Mouse (Mus musculus): ENCODE measurements around the gene Tbc1d22a. TPM values are rescaled to one million over a fixed set of nuclear protein-coding genes. Genes with fewer than 3 reads are reported as not detected.
"Not testable (repeated sequence)": the region's sequence is repeated elsewhere in the genome, so short reads cannot be mapped to it uniquely, and the experiment has no call there.

Gene Tbc1d22a
- polyA plus RNA-seq, 1 experiment from 2014 or later: 11.1 TPM

DNA sequence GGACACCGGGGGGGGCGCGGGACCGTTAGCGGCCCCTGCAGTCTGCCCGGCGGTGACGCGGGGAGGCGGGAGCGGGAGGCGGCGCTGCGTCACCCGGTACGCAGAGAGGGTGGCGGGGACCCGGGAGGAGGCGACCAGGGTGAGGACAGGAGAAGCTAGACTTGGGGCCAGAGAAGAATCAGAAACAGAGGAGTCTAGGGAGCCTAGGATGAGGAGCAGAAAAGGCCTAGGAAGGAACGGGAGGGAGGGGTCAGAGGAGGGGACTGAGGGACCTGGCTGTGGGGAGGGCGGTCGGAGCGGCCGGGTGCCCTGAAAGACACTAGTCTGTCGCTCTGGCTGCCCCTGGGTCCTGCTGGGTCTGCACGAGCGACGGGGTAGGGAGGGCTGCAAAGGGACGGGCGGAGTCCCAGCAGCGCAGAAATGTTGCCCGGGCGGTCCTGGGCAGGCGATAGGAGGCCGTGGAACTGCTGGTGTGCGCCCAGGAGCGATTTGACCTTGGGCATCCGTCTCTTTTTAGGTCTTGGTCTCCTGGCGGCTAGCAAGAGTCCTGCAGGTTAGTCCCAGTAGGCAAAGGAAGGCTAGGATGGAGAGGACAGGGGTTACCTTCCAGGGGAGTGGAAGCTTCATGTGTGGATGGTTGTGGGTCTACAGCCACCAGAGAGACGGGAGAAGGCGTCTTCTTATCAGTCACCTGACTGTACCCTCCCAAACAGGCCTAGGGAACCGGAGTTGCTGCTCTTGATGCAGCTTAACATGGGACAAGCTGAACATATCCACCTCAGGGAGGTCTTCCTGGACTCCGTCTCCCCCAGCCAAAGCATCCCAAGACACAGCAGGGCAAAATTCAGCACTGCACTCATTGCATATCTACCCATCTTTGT is 28.3 kb upstream of the Tbc1d22a start, which contains the start of gene Cerk:
TSS of gene Cerk (minus strand) at position 453 of the 881 bp plus-strand sequence.
- peak within 1 kb of the TSS; percentile 81 for H3K4me3 ChIP-seq (ENCODE audit: low read length)
- peak; percentile 50 for ATAC-seq (ENCODE audit: low FRiP score, low TSS enrichment)
- H3K27me3 ChIP-seq (ENCODE audit: control insufficient read depth, insufficient read depth, low read length): no peaks in the 10 kb centered on the region
- H3K9me3 ChIP-seq (ENCODE audit: control insufficient read depth, low read length): no peaks in the 10 kb centered on the region
- H3K9ac ChIP-seq (ENCODE audit: low read depth, low read length): peak within 1 kb of the TSS; percentile 95
- no peaks in the 10 kb centered on the region for H3K36me3 ChIP-seq (ENCODE audit: control insufficient read depth, insufficient read depth, low read length)
- H3K4me1 ChIP-seq (ENCODE audit: control insufficient read depth, insufficient read depth, low read length): peaks cover 27% of the 10 kb centered on the region
- WGBS: 3% methylated on average over 37 of the region's 43 CpGs
- H3K4me2 ChIP-seq (replicated peaks; ENCODE audit: low read depth, low read length): peak within 1 kb of the TSS; percentile 94
- H3K27ac ChIP-seq (ENCODE audit: low read depth, low read length): peak within 1 kb of the TSS; percentile 63; the same call in 1 of the 2 replicates

DNA sequence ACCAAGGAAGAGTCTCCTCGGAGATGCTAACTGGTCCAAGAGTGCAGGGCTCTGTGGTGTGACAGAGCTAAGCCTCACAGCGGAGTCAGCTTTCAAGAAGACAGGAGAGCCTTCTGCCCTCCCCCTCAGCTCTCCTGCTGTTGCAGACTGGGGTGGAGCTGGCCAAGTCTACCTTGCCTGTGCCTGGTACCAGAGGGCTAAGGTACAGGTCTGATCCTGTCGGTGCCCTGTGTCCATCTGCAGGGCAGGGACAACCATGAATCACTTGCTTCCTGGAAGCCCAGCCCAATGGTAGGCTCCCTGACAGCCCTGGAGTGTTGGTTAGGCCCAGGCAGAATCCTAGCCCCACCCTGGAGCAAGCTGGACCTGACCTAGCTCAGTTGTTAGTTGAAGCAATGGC is 27.6 kb upstream of the Tbc1d22a start:
- H3K27ac ChIP-seq (ENCODE audit: low read depth, low read length): no peak overlapping the region
- H3K4me1 ChIP-seq (ENCODE audit: control insufficient read depth, insufficient read depth, low read length): peaks cover 25% of the 10 kb centered on the region
- H3K4me2 ChIP-seq (replicated peaks; ENCODE audit: low read depth, low read length): no peak overlapping the region
- no peaks in the 10 kb centered on the region for H3K27me3 ChIP-seq (ENCODE audit: control insufficient read depth, insufficient read depth, low read length)
- H3K9ac ChIP-seq (ENCODE audit: low read depth, low read length): no peak overlapping the region
- ATAC-seq (ENCODE audit: low FRiP score, low TSS enrichment): no peak
- H3K36me3 ChIP-seq (ENCODE audit: control insufficient read depth, insufficient read depth, low read length): no peaks in the 10 kb centered on the region
- WGBS: 45% methylated on average over 3 of the region's 3 CpGs
- H3K9me3 ChIP-seq (ENCODE audit: control insufficient read depth, low read length): no peaks in the 10 kb centered on the region
- no peak overlapping the region for H3K4me3 ChIP-seq (ENCODE audit: low read length)

DNA sequence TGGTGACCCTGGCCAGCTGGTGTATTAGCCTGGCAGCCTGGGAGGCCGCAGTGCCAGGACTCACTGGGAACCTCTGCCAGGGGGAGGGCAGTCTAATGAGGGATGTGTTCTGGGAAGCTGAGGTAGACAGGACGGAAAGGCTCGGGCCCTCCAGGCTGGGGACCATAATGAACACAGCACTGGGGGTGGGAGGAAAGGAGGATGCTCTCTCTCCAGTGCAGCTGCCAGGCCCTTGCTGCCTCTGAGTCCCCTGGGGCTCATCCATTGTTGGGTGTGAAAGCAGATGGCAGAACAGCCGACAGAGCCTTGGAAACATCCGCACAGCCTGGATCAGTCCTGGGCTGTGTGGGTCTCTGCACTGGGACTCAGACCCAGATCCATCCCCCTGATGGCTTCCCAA is 26.1 kb upstream of the Tbc1d22a start:
- Histone ChIP-seq H3K4me1 (ENCODE audit: control insufficient read depth, insufficient read depth, low read length) (peaks cover 14% of the 10 kb centered on the region), H3K27ac (ENCODE audit: low read depth, low read length) (no peak overlapping the region), H3K4me3 (ENCODE audit: low read length) (no peak overlapping the region), H3K9me3 (ENCODE audit: control insufficient read depth, low read length) (no peaks in the 10 kb centered on the region), H3K4me2 (replicated peaks; ENCODE audit: low read depth, low read length) (no peak overlapping the region), H3K27me3 (ENCODE audit: control insufficient read depth, insufficient read depth, low read length) (no peaks in the 10 kb centered on the region), H3K9ac (ENCODE audit: low read depth, low read length) (no peak overlapping the region), H3K36me3 (ENCODE audit: control insufficient read depth, insufficient read depth, low read length) (no peaks in the 10 kb centered on the region)
- 0 out of 2 replicates have a peak, but pooled peaks have one; percentile 25 for ATAC-seq (ENCODE audit: low FRiP score, low TSS enrichment)
- 52% methylated on average over 5 of the region's 5 CpGs for WGBS

DNA sequence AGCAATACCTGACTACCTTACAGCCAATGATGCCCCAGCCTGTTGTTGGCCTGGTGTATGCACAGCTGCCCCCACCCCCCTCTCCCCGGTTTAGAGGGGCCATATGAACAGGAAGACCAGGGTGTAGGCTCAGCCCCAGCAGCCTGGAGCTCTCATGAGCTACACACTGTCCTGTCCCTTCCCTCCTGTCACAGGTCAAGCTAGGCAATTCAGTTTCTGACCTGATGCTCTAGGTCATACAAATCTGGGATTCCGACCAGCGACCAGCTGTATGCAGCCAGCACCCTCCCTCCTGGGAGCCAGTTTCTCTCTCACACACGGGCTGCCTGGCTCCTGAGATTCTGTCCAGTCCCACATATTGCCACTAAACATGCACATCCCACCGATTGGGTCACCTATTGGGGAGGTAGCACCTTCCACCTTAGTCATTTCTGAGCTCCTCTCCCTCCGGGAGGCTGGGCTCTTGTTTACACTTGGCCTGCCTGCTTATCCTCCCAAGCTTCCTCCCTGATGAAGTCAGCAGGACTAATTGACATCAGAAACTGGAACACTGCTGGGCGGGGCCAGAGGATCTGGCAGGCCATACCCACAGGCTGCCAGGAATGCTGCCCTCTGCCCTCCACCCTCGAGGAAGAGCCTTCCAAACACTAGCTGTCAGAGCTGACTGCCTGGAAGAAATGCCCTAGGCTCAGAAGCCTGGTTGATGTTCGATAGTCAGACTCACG is 25.4 kb upstream of the Tbc1d22a start:
- no peak overlapping the region for H3K27ac ChIP-seq (ENCODE audit: low read depth, low read length)
- no peak overlapping the region for H3K4me2 ChIP-seq (replicated peaks; ENCODE audit: low read depth, low read length)
- no peaks in the 10 kb centered on the region for H3K36me3 ChIP-seq (ENCODE audit: control insufficient read depth, insufficient read depth, low read length)
- H3K4me1 ChIP-seq (ENCODE audit: control insufficient read depth, insufficient read depth, low read length): peaks cover 14% of the 10 kb centered on the region
- H3K9me3 ChIP-seq (ENCODE audit: control insufficient read depth, low read length): no peaks in the 10 kb centered on the region
- WGBS: 33% methylated on average over 10 of the region's 10 CpGs
- no peaks in the 10 kb centered on the region for H3K27me3 ChIP-seq (ENCODE audit: control insufficient read depth, insufficient read depth, low read length)
- H3K4me3 ChIP-seq (ENCODE audit: low read length): no peak overlapping the region
- no peak overlapping the region for H3K9ac ChIP-seq (ENCODE audit: low read depth, low read length)
- ATAC-seq (ENCODE audit: low FRiP score, low TSS enrichment): no peak

GRCm38 (mm10) chr15:86190387-86190786 is 23.9 kb upstream of the Tbc1d22a start:
- Histone ChIP-seq H3K4me1 (ENCODE audit: control insufficient read depth, insufficient read depth, low read length) (peaks cover 4% of the 10 kb centered on the region), H3K9ac (ENCODE audit: low read depth, low read length) (no peak overlapping the region), H3K27me3 (ENCODE audit: control insufficient read depth, insufficient read depth, low read length) (no peaks in the 10 kb centered on the region), H3K4me2 (replicated peaks; ENCODE audit: low read depth, low read length) (no peak overlapping the region), H3K4me3 (ENCODE audit: low read length) (no peak overlapping the region), H3K27ac (ENCODE audit: low read depth, low read length) (no peak overlapping the region), H3K9me3 (ENCODE audit: control insufficient read depth, low read length) (no peaks in the 10 kb centered on the region), H3K36me3 (ENCODE audit: control insufficient read depth, insufficient read depth, low read length) (no peaks in the 10 kb centered on the region)
- 73% methylated on average over 3 of the region's 3 CpGs for WGBS
- no peak for ATAC-seq (ENCODE audit: low FRiP score, low TSS enrichment)

DNA sequence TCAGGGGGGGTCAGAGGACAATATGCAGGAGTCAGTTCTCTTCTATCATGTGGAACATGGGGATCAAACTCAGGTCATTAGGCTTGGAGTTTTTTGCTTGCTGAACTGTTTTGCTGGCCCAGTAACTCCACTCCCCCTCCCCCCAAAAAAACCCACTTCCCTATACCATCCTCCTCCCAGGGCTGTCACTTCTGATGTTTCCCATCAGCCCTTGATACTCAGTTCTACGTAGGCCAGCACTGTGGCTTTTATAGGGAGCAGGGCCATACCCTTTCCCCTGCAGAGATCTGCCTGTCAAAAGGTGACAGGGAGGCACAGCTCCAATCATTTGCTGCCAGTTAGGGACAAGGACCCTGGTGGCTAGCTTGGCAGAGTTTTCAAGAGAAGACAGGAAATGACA is 22.8 kb upstream of the Tbc1d22a start:
- Histone ChIP-seq H3K4me3 (ENCODE audit: low read length) (no peak overlapping the region), H3K9me3 (ENCODE audit: control insufficient read depth, low read length) (no peaks in the 10 kb centered on the region), H3K27ac (ENCODE audit: low read depth, low read length) (no peak overlapping the region), H3K36me3 (ENCODE audit: control insufficient read depth, insufficient read depth, low read length) (no peaks in the 10 kb centered on the region), H3K4me1 (ENCODE audit: control insufficient read depth, insufficient read depth, low read length) (peaks cover 4% of the 10 kb centered on the region), H3K27me3 (ENCODE audit: control insufficient read depth, insufficient read depth, low read length) (no peaks in the 10 kb centered on the region), H3K9ac (ENCODE audit: low read depth, low read length) (no peak overlapping the region), H3K4me2 (replicated peaks; ENCODE audit: low read depth, low read length) (no peak overlapping the region)
- no peak for ATAC-seq (ENCODE audit: low FRiP score, low TSS enrichment)
- 44% methylated on average over 1 of the region's 1 CpGs for WGBS

DNA sequence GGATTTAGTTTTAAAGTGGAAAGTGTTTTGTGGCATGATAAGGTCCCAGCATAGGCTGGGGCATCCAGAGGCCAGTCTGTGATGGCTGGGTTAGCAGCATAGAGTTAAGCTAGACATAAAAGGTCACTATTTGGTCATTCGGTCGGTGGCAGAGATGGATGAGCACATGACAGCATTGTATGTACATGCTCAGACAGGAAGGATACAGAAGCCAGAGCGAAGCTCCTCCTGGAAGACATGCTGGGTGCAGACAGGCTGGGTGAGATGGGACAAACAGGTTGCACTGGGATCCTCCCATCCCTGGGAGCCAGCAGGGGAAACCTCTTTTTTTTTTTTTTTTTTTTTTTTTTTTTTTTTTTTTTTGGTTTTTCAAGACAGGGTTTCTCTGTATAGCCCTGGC is 22.3 kb upstream of the Tbc1d22a start:
- no peak overlapping the region for H3K4me3 ChIP-seq (ENCODE audit: low read length)
- 71% methylated on average over 3 of the region's 3 CpGs for WGBS
- peaks cover 4% of the 10 kb centered on the region for H3K4me1 ChIP-seq (ENCODE audit: control insufficient read depth, insufficient read depth, low read length)
- no peaks in the 10 kb centered on the region for H3K36me3 ChIP-seq (ENCODE audit: control insufficient read depth, insufficient read depth, low read length)
- no peak overlapping the region for H3K27ac ChIP-seq (ENCODE audit: low read depth, low read length)
- no peak for ATAC-seq (ENCODE audit: low FRiP score, low TSS enrichment)
- H3K9ac ChIP-seq (ENCODE audit: low read depth, low read length): no peak overlapping the region
- H3K9me3 ChIP-seq (ENCODE audit: control insufficient read depth, low read length): no peaks in the 10 kb centered on the region
- H3K27me3 ChIP-seq (ENCODE audit: control insufficient read depth, insufficient read depth, low read length): no peaks in the 10 kb centered on the region
- H3K4me2 ChIP-seq (replicated peaks; ENCODE audit: low read depth, low read length): no peak overlapping the region

- H3K36me3 ChIP-seq (ENCODE audit: control insufficient read depth, insufficient read depth, low read length); H3K9ac ChIP-seq (ENCODE audit: low read depth, low read length); H3K4me2 ChIP-seq (replicated peaks; ENCODE audit: low read depth, low read length); H3K4me1 ChIP-seq (ENCODE audit: control insufficient read depth, insufficient read depth, low read length); H3K4me3 ChIP-seq (ENCODE audit: low read length); H3K9me3 ChIP-seq (ENCODE audit: control insufficient read depth, low read length); H3K27me3 ChIP-seq (ENCODE audit: control insufficient read depth, insufficient read depth, low read length); H3K27ac ChIP-seq (ENCODE audit: low read depth, low read length): not testable (repeated sequence)
- WGBS: 79% methylated on average over 55 of the region's 55 CpGs
- ATAC-seq (ENCODE audit: low FRiP score, low TSS enrichment): peak; percentile 99
These were observed 19.4 kb upstream of the Tbc1d22a start for GRCm38 (mm10) chr15:86194676-86195453.

Measured in kidney, embryonic 14.5 days (tissue).